Mouse (Mus musculus) embryonic fibroblast, embryonic 13.5 days (primary cell): ENCODE results near the gene Xpo5.

Experiments used
- CTCF ChIP-seq: IDR thresholded peaks from 2 replicates; pipeline ENCODE4 v1.5.1; 2011; ENCODE audit warnings: mild to moderate bottlenecking, control low read depth, low read length, moderate library complexity, borderline replicate concordance; ENCODE audit not compliant: insufficient read depth
- POLR2A ChIP-seq: IDR thresholded peaks from 2 replicates; pipeline ENCODE4 v1.6.1; 2011; ENCODE audit warnings: low read depth, mild to moderate bottlenecking, control low read depth, low read length, moderate library complexity

DNA sequence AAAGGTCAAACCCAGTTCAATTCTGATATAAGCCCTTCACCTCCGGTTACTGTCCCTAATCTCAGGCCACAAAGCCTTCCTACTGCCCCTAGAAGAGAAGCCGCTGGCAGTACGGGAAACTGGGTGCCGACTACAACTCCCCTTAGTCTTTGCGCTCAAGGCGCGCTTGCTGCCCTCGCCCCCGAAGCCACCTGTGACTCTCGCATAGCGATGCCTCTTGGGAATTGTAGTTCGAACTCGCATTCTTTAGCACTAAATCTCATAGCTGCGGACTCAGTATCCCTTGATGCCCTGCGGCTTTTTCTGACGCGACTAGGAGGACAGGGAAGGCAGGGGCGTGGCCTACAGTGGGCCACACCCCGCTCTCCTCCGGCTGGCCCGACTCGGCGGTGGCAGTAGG lies 41.9 kb upstream of the Xpo5 start, which contains the start of gene Gtpbp2:
- no peak for TF ChIP-seq CTCF
- TF ChIP-seq POLR2A: no peak; the same call in 1 of the 2 replicates
